Mouse (Mus musculus): ENCODE measurements around the gene Otop3. TPM values are rescaled to one million over a fixed set of nuclear protein-coding genes. Genes with fewer than 3 reads are reported as not detected.
"Not testable (repeated sequence)": the region's sequence is repeated elsewhere in the genome, so short reads cannot be mapped to it uniquely, and the experiment has no call there.

Gene Otop3
- polyA plus RNA-seq, 1 experiment from 2014 or later = not detected

- Histone ChIP-seq H3K4me3 (peak overlapping the region; percentile 61), H3K36me3 (no peaks in the 10 kb centered on the region), H3K27me3 (replicated peaks) (peaks cover 81% of the 10 kb centered on the region), H3K9me3 (replicated peaks) (no peaks in the 10 kb centered on the region), H3K9ac (no peak overlapping the region), H3K27ac (no peak overlapping the region), H3K4me1 (no peaks in the 10 kb centered on the region), H3K4me2 (peak overlapping the region; percentile 75)
- 29% methylated on average over 5 of the region's 5 CpGs for WGBS (ENCODE audit: insufficient replicate concordance)
- no peak for ATAC-seq
These were observed 48.4 kb downstream of the Otop3 start for GRCm38 (mm10) chr11:115382891-115383290.

- 50% methylated on average over 16 of the region's 16 CpGs for WGBS (ENCODE audit: insufficient replicate concordance)
- Histone ChIP-seq H3K4me3 (no peak overlapping the region), H3K9ac (no peak overlapping the region), H3K9me3 (replicated peaks) (no peaks in the 10 kb centered on the region), H3K36me3 (no peaks in the 10 kb centered on the region), H3K27ac (peak overlapping the region; percentile 33; the same call in 1 of the 2 replicates), H3K27me3 (replicated peaks) (peaks cover 74% of the 10 kb centered on the region), H3K4me1 (no peaks in the 10 kb centered on the region), H3K4me2 (no peak overlapping the region)
- ATAC-seq = no peak
These were observed 49.4 kb downstream of the Otop3 start for GRCm38 (mm10) chr11:115383701-115384474.

GRCm38 (mm10) chr11:115384587-115384986 is 50.1 kb downstream of the Otop3 start:
- peaks cover 71% of the 10 kb centered on the region for H3K27me3 ChIP-seq (replicated peaks)
- H3K4me2 ChIP-seq = no peak overlapping the region
- 70% methylated on average over 5 of the region's 5 CpGs for WGBS (ENCODE audit: insufficient replicate concordance)
- peak overlapping the region; percentile 33; the same call in 1 of the 2 replicates for H3K27ac ChIP-seq
- H3K4me1 ChIP-seq = no peaks in the 10 kb centered on the region
- ATAC-seq = no peak
- no peaks in the 10 kb centered on the region for H3K36me3 ChIP-seq
- no peaks in the 10 kb centered on the region for H3K9me3 ChIP-seq (replicated peaks)
- H3K4me3 ChIP-seq = no peak overlapping the region
- H3K9ac ChIP-seq = no peak overlapping the region

GRCm38 (mm10) chr11:115386859-115387258 is 52.3 kb downstream of the Otop3 start:
- H3K36me3 ChIP-seq; H3K27ac ChIP-seq; ATAC-seq; H3K4me3 ChIP-seq; H3K9ac ChIP-seq; H3K9me3 ChIP-seq (replicated peaks); H3K4me2 ChIP-seq; H3K4me1 ChIP-seq: not testable (repeated sequence)
- WGBS (ENCODE audit: insufficient replicate concordance) = 65% methylated on average over 3 of the region's 3 CpGs
- peaks cover 57% of the 10 kb centered on the region for H3K27me3 ChIP-seq (replicated peaks)

GRCm38 (mm10) chr11:115391358-115391757 is 56.8 kb downstream of the Otop3 start:
- Histone ChIP-seq H3K36me3 (0 out of 2 replicates have a peak, but pooled peaks cover 4% of the 10 kb centered on the region), H3K4me3 (no peak overlapping the region), H3K9ac (no peak overlapping the region), H3K27me3 (replicated peaks) (peaks cover 48% of the 10 kb centered on the region), H3K27ac (no peak overlapping the region), H3K4me1 (peaks cover 6% of the 10 kb centered on the region; the same call in 1 of the 2 replicates), H3K9me3 (replicated peaks) (no peaks in the 10 kb centered on the region), H3K4me2 (no peak overlapping the region)
- ATAC-seq = no peak
- 73% methylated on average over 7 of the region's 7 CpGs for WGBS (ENCODE audit: insufficient replicate concordance)

- no peak for ATAC-seq
- Histone ChIP-seq H3K27ac (no peak overlapping the region), H3K9me3 (replicated peaks) (no peaks in the 10 kb centered on the region), H3K4me3 (peak overlapping the region; percentile 24), H3K36me3 (0 out of 2 replicates have a peak, but pooled peaks cover 4% of the 10 kb centered on the region), H3K4me1 (peaks cover 6% of the 10 kb centered on the region; the same call in 1 of the 2 replicates), H3K9ac (no peak overlapping the region), H3K27me3 (replicated peaks) (peaks cover 50% of the 10 kb centered on the region), H3K4me2 (peak overlapping the region; percentile 54)
- 48% methylated on average over 34 of the region's 34 CpGs for WGBS (ENCODE audit: insufficient replicate concordance)
These were observed 59.3 kb downstream of the Otop3 start for GRCm38 (mm10) chr11:115393721-115394325.

Other genes with a start within 250 kb of the Otop3 start
- 4.7 and 6.1 TPM in 2 replicates for gene Rab37, start 243.3 kb upstream of the Otop3 start, polyA plus RNA-seq (2016; fragmentation: Nextera tagmentation; extraction: Ambion mirVana)
- gene Cd300lf, start 200.7 kb upstream of the Otop3 start, polyA plus RNA-seq (2016; fragmentation: Nextera tagmentation; extraction: Ambion mirVana) = 0.90 and 1.3 TPM in 2 replicates
- 74.5 and 75.7 TPM in 2 replicates for gene Slc9a3r1, start 171.4 kb upstream of the Otop3 start, polyA plus RNA-seq (2016; fragmentation: Nextera tagmentation; extraction: Ambion mirVana)
- 7.5 and 8.1 TPM in 2 replicates for gene Tmem104, start 147.2 kb upstream of the Otop3 start, polyA plus RNA-seq (2016; fragmentation: Nextera tagmentation; extraction: Ambion mirVana)
- 12.8 and 12.9 TPM in 2 replicates for gene Nat9, start 146.9 kb upstream of the Otop3 start, polyA plus RNA-seq (2016; fragmentation: Nextera tagmentation; extraction: Ambion mirVana)
- 0.51 and 0.62 TPM in 2 replicates for gene Grin2c, start 67.5 kb upstream of the Otop3 start, polyA plus RNA-seq (2016; fragmentation: Nextera tagmentation; extraction: Ambion mirVana)
- gene Fdxr, start 57.7 kb upstream of the Otop3 start, polyA plus RNA-seq (2016; fragmentation: Nextera tagmentation; extraction: Ambion mirVana) = 17.1 and 17.8 TPM in 2 replicates
- 2.2 and 2.4 TPM in 2 replicates for gene Fads6, start 37.1 kb upstream of the Otop3 start, polyA plus RNA-seq (2016; fragmentation: Nextera tagmentation; extraction: Ambion mirVana)
- gene Otop2, start 27.6 kb upstream of the Otop3 start, polyA plus RNA-seq (2016; fragmentation: Nextera tagmentation; extraction: Ambion mirVana) = not detected in 2 replicates
- 0.25 and 0.32 TPM in 2 replicates for gene Ush1g, start 12.7 kb upstream of the Otop3 start, polyA plus RNA-seq (2016; fragmentation: Nextera tagmentation; extraction: Ambion mirVana)
- gene Hid1, start 33.0 kb downstream of the Otop3 start, polyA plus RNA-seq (2016; fragmentation: Nextera tagmentation; extraction: Ambion mirVana) = 1.8 TPM in 2 replicates
- gene Cdr2l, start 47.2 kb downstream of the Otop3 start, polyA plus RNA-seq (2016; fragmentation: Nextera tagmentation; extraction: Ambion mirVana) = 4.2 TPM in 2 replicates
- gene Mrpl58, start 69.0 kb downstream of the Otop3 start, polyA plus RNA-seq (2016; fragmentation: Nextera tagmentation; extraction: Ambion mirVana) = 116 and 120 TPM in 2 replicates
- 624 and 630 TPM in 2 replicates for gene Atp5h, start 85.2 kb downstream of the Otop3 start, polyA plus RNA-seq (2016; fragmentation: Nextera tagmentation; extraction: Ambion mirVana)
- 8.6 and 9.3 TPM in 2 replicates for gene Kctd2, start 85.4 kb downstream of the Otop3 start, polyA plus RNA-seq (2016; fragmentation: Nextera tagmentation; extraction: Ambion mirVana)
- gene Trim80, start 105.8 kb downstream of the Otop3 start, polyA plus RNA-seq (2016; fragmentation: Nextera tagmentation; extraction: Ambion mirVana) = 0.18 and 0.22 TPM in 2 replicates
- gene Slc16a5, start 127.7 kb downstream of the Otop3 start, polyA plus RNA-seq (2016; fragmentation: Nextera tagmentation; extraction: Ambion mirVana) = 0.08 and 0.10 TPM in 2 replicates
- gene Armc7, start 140.9 kb downstream of the Otop3 start, polyA plus RNA-seq (2016; fragmentation: Nextera tagmentation; extraction: Ambion mirVana) = 4.0 and 4.2 TPM in 2 replicates
- gene Nt5c, start 157.1 kb downstream of the Otop3 start, polyA plus RNA-seq (2016; fragmentation: Nextera tagmentation; extraction: Ambion mirVana) = 68.4 and 69.0 TPM in 2 replicates
- 307 and 318 TPM in 2 replicates for gene Jpt1, start 179.7 kb downstream of the Otop3 start, polyA plus RNA-seq (2016; fragmentation: Nextera tagmentation; extraction: Ambion mirVana)
- 574 and 585 TPM in 2 replicates for gene Sumo2, start 201.5 kb downstream of the Otop3 start, polyA plus RNA-seq (2016; fragmentation: Nextera tagmentation; extraction: Ambion mirVana)
- 202 and 216 TPM in 2 replicates for gene Nup85, start 229.7 kb downstream of the Otop3 start, polyA plus RNA-seq (2016; fragmentation: Nextera tagmentation; extraction: Ambion mirVana)